Mouse (Mus musculus): ENCODE measurements around the gene Tgfbr3.

Tgfbr3 gene

DNA sequence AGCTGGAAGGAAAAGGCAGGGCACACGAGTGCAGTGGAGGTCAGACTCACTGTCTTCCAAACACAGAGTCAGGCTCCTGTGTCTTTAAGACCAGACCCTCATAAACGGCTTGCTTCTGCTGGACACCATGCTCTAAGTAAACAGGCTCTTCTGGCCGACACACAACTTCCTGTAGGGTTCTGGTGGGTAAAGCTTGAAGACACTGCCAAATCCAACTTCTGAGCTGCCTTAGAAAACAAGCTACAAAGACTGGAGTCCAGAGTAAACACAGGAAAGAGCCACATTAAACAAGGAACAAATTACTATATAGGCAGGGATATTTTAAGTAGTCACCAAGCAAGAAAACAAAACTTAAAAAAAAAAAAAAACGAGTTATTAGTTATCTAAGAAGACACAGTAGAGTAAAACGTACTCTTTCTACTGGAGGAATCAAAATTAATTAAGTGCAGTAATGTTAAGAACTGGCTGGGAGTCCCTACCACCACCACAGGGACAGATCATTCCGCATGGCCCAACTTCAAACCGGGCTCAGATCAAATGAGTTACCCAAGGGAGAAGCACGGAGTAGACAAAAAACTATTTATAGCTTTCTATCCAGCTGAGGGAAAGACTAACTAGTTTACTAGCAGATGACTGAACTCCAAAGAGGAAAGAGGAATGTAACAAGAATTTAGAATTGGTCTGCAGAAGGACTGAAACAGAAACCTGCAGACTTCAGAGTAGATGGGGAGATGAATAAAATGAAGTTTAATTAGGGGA, 86.4 kb downstream of the Tgfbr3 start:
- no peak for DNase-seq

DNA sequence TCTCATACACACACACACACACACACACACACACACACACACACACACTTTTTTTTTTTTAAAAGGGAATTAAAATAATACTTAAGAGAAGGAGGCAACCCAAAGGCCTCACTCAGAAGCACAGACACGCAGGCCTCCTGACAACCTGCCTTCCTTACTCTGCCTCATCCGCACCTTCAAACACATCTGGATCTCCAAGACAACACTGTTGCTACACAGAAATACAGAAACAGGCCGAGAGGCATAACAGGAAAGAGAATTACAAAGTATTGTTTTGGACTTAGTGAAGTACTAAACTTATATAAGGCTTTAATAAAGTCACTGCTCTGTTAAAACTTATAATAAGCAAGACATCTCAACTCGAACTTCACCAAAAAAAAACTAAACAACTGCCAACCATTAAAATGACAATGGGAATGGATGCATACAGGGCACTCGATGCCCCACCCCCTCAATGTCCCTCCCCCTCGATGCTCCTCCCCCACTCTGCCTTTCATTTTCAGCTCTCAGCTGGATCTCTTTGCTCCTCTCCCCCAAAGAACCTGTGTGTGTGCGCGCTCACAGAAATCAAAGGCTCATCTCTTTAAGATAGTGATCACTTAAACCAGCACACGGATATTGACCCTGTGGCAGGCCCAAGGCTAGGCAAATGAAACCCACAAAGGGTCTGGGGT, 87.8 kb downstream of the Tgfbr3 start:
- DNase-seq: peak; percentile 43

DNA sequence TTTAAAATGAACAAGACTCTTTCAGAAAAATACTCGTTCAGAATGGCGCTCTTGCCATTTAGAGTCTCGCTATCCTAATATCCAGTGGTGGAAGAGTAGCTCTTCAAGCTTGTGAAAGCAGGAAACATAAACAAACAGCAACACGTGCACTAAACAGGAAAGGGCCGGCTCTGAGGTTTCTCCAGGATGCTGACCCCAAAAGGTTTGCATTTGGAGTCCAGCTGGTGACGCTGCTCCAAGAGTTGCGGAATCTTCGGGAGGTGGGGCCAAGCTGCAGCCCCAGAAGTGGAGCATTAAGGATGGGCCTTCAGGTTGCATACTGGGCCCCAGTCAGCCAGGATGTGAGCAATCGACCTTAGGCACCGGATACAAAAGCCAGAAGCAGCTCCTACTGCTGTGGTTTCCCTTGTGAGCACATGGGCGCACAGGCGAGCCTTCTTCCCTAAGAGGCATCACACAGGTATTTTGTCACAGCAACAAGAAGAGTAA, 88.5 kb downstream of the Tgfbr3 start:
- DNase-seq: peak; percentile 40

- DNase-seq: no peak
These were observed 89.2 kb downstream of the Tgfbr3 start for GRCm38 (mm10) chr5:107200221-107200635.

DNA sequence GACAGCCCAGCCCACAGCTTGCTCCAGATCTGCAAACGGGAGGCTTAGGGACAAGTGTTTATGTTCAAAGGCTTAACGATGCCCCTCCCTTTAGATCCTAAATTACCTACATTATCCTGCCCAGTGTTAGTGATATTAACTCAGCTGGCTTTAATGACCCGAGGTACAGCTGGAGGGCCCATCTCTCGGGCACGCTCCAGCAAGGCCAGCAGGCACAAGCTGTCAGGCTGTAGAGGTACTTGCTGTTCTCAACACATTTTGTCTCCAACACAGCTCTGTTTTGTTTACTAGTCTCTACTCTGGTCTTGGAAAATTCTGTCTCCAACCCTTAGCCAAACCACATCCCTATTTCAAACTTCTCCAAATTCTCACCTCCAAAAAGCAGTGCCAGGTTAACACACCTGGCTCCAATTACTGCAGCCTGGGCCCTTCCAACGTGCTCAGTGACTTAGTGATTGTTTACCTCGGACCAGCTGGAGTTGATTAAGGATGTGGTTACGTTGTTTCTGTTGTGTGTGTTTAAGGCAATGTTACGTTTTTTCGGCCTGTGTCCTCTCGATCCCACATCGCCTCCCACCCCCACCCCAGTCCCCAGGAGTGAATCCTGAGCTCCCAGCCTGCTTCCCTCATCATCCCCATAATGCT, 93.6 kb downstream of the Tgfbr3 start:
- no peak for DNase-seq

- DNase-seq: no peak
These were observed 96.3 kb downstream of the Tgfbr3 start for GRCm38 (mm10) chr5:107193160-107193559.

- no peak for DNase-seq
These were observed 97.1 kb downstream of the Tgfbr3 start for GRCm38 (mm10) chr5:107192372-107192771.

DNA sequence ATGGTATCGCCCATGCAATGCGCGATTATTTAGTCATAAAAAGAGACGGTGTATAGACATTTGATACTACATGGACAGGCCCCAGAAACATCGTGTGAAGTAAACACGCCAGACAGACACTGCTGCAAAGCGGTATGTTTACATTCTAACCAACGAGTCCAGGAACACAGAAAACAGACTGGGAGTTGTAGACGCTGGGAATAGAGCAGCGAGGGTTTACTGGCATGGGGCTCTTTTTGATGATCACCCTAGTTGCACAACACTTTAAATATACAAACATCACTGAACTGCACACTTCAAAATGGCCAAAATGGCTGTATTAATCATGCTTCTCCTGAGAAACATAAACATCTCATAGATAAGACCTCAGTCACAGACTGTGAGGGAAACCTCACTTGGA, 100.9 kb downstream of the Tgfbr3 start:
- no peak for DNase-seq

- no peak for DNase-seq
These were observed 103.2 kb downstream of the Tgfbr3 start for GRCm38 (mm10) chr5:107186206-107186605.

- DNase-seq: no peak
These were observed 105.1 kb downstream of the Tgfbr3 start for GRCm38 (mm10) chr5:107184158-107184883.

- no peak for DNase-seq
These were observed 105.9 kb downstream of the Tgfbr3 start for GRCm38 (mm10) chr5:107183537-107183936.

DNA sequence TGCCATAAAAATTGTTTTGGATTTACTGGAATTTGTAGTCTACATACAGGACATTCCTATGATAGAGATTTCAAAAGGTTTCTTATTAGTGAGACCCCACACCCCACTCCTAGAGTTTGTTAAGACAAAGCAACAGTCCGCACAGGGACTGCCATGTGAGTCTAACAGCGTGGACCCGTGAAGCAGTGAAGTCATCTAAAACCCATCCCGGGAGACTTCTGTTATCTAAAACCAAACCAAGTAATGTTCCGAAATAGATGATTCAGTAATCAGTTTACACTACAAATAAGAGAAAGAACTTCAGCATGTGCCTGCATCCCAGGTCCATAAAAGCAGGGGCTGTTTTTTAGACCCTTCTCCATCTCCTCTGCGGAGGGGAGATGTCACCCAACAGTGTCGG, 106.7 kb downstream of the Tgfbr3 start:
- DNase-seq: no peak

- no peak for DNase-seq
These were observed 107.6 kb downstream of the Tgfbr3 start for GRCm38 (mm10) chr5:107181820-107182219.

DNA sequence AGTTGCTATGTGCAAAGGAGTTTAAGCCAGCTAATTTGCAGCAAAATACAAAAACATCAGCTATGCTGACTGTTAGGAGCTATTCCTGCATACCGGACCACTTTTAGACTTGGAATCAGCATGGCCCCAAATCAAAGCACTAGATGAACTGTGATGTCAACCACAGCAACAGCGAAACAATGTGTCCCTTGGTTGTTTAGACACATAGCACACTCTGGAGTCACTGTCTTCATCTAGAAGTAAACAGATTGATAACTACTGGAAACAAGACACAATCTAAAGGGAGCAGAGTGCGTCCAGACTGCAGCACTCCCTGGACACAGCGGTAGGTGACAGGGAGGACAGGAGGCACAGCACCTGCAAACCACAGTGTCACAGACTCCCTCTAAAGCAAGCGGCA, 110.2 kb downstream of the Tgfbr3 start:
- no peak for DNase-seq

GRCm38 (mm10) chr5:107177791-107178190, 111.6 kb downstream of the Tgfbr3 start:
- peak; percentile 44 for DNase-seq

DNA sequence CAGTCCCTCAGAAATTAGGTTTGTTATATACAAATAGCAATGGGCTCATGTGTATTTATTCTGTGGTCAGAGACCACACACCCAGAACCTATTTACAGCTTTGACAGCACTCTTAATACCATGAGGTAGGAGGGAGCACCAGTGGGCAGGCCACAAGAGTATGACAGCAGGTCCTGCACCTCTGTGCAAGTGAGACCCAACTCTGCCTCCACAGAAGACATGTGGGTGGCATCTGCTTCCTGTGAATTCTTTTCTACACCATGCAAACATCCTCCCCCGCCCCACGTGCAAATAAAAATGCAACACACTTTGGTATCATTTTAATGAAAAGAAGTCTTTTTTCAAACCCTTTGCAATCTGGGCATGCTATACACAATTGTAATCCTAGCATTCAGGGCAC, 112.2 kb downstream of the Tgfbr3 start:
- peak; percentile 65 for DNase-seq

- no peak for DNase-seq
These were observed 112.6 kb downstream of the Tgfbr3 start for GRCm38 (mm10) chr5:107176796-107177195.

DNA sequence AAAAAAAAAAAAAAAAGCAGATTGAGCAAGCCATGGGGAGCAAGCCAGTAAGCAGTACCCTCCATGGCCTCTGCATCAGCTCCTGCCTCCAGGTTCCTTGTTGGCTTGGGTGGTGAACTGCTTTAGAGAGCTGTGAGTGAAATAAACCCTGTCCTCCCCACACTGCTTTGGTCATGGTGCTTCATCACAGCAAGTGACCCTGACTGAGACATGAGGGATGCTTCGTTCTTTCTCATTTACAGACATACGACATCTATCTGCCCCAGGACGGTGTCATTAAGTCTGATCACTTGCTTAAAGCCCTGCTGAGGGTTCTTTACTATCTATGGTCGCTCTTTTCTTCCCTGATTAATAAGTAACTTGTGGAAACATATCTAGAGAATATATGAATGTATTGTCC, 113.2 kb downstream of the Tgfbr3 start:
- DNase-seq: no peak

GRCm38 (mm10) chr5:107174188-107174587, 115.2 kb downstream of the Tgfbr3 start:
- DNase-seq: no peak

GRCm38 (mm10) chr5:107173483-107173882, 115.9 kb downstream of the Tgfbr3 start:
- DNase-seq: no peak

GRCm38 (mm10) chr5:107171861-107172260, 117.6 kb downstream of the Tgfbr3 start:
- DNase-seq: no peak

GRCm38 (mm10) chr5:107169796-107170195, 119.6 kb downstream of the Tgfbr3 start:
- DNase-seq: no peak

DNA sequence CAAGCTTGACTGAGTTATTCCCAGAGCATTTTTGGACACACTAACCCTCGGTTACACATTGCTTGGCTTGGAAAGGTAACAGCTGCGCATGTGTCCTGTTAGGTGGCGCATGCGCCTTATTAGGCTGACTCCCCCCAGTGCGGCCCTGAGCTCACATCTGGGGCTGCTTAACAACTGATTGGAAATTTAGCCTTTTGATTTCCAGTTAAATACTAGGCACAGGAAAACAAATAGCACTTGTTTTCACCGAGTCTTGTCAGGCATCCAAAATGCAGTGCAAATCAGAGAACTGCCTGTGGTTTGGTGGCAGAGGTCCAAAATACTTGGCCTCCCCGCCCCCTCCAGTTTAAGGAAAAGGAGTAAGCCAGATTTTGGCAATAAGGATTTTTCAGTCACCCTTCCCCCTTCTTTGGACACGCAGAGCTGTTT, 121.5 kb downstream of the Tgfbr3 start:
- no peak for DNase-seq

Measured in thymus, postnatal 4 days (tissue).